Mouse (Mus musculus): Measurements from ENCODE around the gene Pde4d. TPM values are rescaled to one million over a fixed set of nuclear protein-coding genes. Genes with fewer than 3 reads are reported as not detected.

The Pde4d gene
- polyA plus RNA-seq (2014; fragmentation: Nextera tagmentation; extraction: Ambion mirVana), result 13.6 and 14.0 TPM in 2 replicates

DNA sequence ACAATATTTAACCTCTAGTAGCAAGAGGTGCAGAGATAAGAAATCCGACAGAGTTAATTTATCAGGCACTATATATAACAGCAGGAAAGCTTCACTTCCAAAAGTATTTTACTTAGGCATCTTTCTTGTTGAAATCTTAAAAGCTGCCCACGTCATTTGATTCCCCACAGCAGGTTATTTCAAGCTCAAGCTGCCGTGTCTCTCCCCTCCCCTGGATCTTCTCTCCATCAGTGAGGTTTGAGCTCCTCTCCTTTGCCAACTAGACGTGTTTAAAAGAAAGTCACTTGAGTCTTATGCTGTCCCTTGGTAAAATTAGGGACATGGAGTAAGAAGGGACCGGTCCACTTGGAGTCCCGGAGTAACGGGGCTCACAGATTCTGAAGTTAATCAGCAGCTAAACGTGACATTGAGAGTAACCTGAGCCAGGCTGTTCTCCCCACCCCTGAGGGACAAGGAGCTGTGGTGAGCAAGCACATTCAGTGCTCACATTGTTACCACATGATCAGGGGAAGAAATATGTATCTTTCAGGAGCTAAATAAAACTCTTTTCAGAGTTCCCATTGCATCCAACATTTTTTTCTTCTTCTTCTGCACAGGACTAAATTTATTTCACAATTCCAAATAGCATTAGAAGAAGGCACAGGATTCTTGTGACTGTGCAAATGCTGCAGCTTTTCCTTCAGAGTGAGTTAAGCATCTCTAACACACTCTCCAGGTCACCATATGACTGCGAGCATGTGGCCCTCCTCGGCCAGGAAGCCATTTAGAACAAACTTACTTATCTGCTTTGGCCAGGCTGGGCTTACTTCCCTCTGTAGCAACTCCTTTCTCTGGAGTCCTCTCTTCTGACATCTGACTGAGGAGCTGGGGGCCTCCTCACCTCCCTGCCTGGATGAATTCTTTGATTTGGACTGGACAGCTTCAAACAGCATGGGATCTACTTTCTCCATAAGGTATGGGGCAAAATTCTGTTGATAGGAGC, at the start of gene Pde4d:
TSS of gene Pde4d (plus strand) at position 833 of the 982 bp plus-strand sequence.
- DNase-seq (ENCODE audit: low spot score) (peak; percentile 32), ATAC-seq (ENCODE audit: low read depth) (no peak)
- Histone ChIP-seq H3K9me3 (ENCODE audit: control insufficient read depth, low read length) (no peaks in the 10 kb centered on the region), H3K9ac (ENCODE audit: low read depth, low read length) (no peak within 1 kb of the TSS), H3K4me3 (ENCODE audit: low read depth, low read length) (no peak within 1 kb of the TSS), H3K36me3 (ENCODE audit: control insufficient read depth, insufficient read depth, low read length) (no peaks in the 10 kb centered on the region), H3K27ac (replicated peaks; ENCODE audit: low read depth, low read length) (no peak within 1 kb of the TSS), H3K27me3 (replicated peaks; ENCODE audit: control insufficient read depth, insufficient read depth, low read length) (no peaks in the 10 kb centered on the region), H3K4me1 (ENCODE audit: control insufficient read depth, insufficient read depth, low read length) (peaks cover 11% of the 10 kb centered on the region), H3K4me2 (ENCODE audit: low read depth, low read length) (peak within 1 kb of the TSS; percentile 28; the same call in 1 of the 2 replicates)
- 21% methylated on average over 10 of the region's 10 CpGs for WGBS

DNA sequence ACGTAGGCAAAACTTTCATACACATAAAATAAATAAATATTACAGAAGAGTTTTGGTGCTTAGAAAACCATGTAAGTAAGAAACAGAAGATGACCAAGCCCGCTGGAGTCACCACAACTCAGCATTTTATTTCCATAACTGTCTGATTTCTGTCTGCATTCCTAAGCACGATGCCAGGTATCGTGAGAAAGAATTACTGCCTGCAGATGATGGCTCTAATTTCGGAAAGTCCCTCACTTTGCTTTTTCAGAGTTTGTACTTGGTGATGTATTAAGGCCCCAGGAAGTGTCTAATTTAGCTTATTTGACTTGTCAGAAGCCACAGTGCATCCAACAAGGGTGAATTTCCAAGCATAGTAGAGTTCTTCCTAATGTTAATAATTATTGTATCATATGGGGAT, 46.6 kb upstream of the Pde4d start:
- no peaks in the 10 kb centered on the region for H3K36me3 ChIP-seq (ENCODE audit: control insufficient read depth, insufficient read depth, low read length)
- H3K4me3 ChIP-seq (ENCODE audit: low read depth, low read length), result no peak overlapping the region
- no peak for DNase-seq (ENCODE audit: low spot score)
- H3K4me1 ChIP-seq (ENCODE audit: control insufficient read depth, insufficient read depth, low read length), result no peaks in the 10 kb centered on the region
- no peak overlapping the region for H3K4me2 ChIP-seq (ENCODE audit: low read depth, low read length)
- 73% methylated on average over 5 of the region's 5 CpGs for WGBS
- ATAC-seq (ENCODE audit: low read depth), result no peak
- 0 out of 2 replicates have a peak, but pooled peaks cover 3% of the 10 kb centered on the region for H3K9me3 ChIP-seq (ENCODE audit: control insufficient read depth, low read length)
- H3K27ac ChIP-seq (replicated peaks; ENCODE audit: low read depth, low read length), result no peak overlapping the region
- no peak overlapping the region for H3K9ac ChIP-seq (ENCODE audit: low read depth, low read length)
- no peaks in the 10 kb centered on the region for H3K27me3 ChIP-seq (replicated peaks; ENCODE audit: control insufficient read depth, insufficient read depth, low read length)

DNA sequence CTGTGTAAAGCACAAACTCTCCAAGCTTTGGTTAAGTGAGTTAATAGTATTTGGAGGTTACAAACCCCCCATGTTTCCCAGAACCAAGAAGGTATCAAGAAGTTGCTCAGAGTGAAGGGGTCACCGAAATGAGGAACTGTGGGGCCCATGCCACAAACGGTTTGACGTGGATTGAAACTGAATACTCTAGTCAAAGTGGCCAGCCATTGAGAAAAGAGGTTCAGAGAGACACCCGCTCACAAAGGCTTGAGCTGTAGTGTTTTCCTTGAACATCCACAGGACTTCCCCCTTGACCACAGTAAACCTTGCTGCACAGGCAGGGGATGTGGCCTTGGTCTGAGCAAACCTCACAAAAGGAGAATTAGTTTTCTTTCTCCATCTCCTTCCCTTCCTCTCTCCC, 45.4 kb upstream of the Pde4d start:
- no peaks in the 10 kb centered on the region for H3K4me1 ChIP-seq (ENCODE audit: control insufficient read depth, insufficient read depth, low read length)
- no peak for DNase-seq (ENCODE audit: low spot score)
- H3K9me3 ChIP-seq (ENCODE audit: control insufficient read depth, low read length), result 0 out of 2 replicates have a peak, but pooled peaks cover 3% of the 10 kb centered on the region
- no peaks in the 10 kb centered on the region for H3K27me3 ChIP-seq (replicated peaks; ENCODE audit: control insufficient read depth, insufficient read depth, low read length)
- H3K4me2 ChIP-seq (ENCODE audit: low read depth, low read length), result no peak overlapping the region
- 76% methylated on average over 4 of the region's 4 CpGs for WGBS
- H3K27ac ChIP-seq (replicated peaks; ENCODE audit: low read depth, low read length), result no peak overlapping the region
- no peak overlapping the region for H3K9ac ChIP-seq (ENCODE audit: low read depth, low read length)
- H3K4me3 ChIP-seq (ENCODE audit: low read depth, low read length), result no peak overlapping the region
- H3K36me3 ChIP-seq (ENCODE audit: control insufficient read depth, insufficient read depth, low read length), result no peaks in the 10 kb centered on the region
- ATAC-seq (ENCODE audit: low read depth), result no peak

DNA sequence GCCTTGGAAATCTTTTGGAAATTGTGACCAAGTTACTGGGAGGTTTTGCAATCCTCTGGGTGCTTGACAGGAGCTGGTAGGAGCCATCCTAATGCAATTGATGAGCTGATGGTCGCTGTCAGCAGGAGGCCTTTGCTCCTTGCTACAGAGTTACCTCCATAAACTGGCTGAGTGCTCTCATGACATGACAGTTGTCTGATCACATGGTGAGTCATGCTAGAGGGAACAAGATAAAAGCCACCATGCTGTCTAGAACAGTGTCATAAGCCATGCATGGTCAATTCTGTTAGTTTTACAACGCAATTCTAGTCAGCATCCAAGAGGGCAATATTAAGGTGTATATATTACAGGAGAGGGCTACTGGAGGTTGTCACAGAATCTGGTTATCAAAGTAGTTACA, 34.3 kb upstream of the Pde4d start:
- DNase-seq (ENCODE audit: low spot score), result no peak
- no peak for ATAC-seq (ENCODE audit: low read depth)
- Histone ChIP-seq H3K4me3 (ENCODE audit: low read depth, low read length) (no peak overlapping the region), H3K9me3 (ENCODE audit: control insufficient read depth, low read length) (no peaks in the 10 kb centered on the region), H3K4me1 (ENCODE audit: control insufficient read depth, insufficient read depth, low read length) (no peaks in the 10 kb centered on the region), H3K4me2 (ENCODE audit: low read depth, low read length) (no peak overlapping the region), H3K27ac (replicated peaks; ENCODE audit: low read depth, low read length) (no peak overlapping the region), H3K36me3 (ENCODE audit: control insufficient read depth, insufficient read depth, low read length) (no peaks in the 10 kb centered on the region), H3K27me3 (replicated peaks; ENCODE audit: control insufficient read depth, insufficient read depth, low read length) (no peaks in the 10 kb centered on the region), H3K9ac (ENCODE audit: low read depth, low read length) (no peak overlapping the region)
- WGBS, result 73% methylated on average over 2 of the region's 2 CpGs

GRCm38 (mm10) chr13:108418741-108419507, 30.8 kb upstream of the Pde4d start:
- DNase-seq (ENCODE audit: low spot score), result no peak
- Histone ChIP-seq H3K27ac (replicated peaks; ENCODE audit: low read depth, low read length) (no peak overlapping the region), H3K4me3 (ENCODE audit: low read depth, low read length) (no peak overlapping the region), H3K9me3 (ENCODE audit: control insufficient read depth, low read length) (no peaks in the 10 kb centered on the region), H3K36me3 (ENCODE audit: control insufficient read depth, insufficient read depth, low read length) (no peaks in the 10 kb centered on the region), H3K27me3 (replicated peaks; ENCODE audit: control insufficient read depth, insufficient read depth, low read length) (no peaks in the 10 kb centered on the region), H3K4me1 (ENCODE audit: control insufficient read depth, insufficient read depth, low read length) (no peaks in the 10 kb centered on the region), H3K9ac (ENCODE audit: low read depth, low read length) (no peak overlapping the region), H3K4me2 (ENCODE audit: low read depth, low read length) (no peak overlapping the region)
- no peak for ATAC-seq (ENCODE audit: low read depth)
- WGBS, result 86% methylated on average over 1 of the region's 1 CpGs

DNA sequence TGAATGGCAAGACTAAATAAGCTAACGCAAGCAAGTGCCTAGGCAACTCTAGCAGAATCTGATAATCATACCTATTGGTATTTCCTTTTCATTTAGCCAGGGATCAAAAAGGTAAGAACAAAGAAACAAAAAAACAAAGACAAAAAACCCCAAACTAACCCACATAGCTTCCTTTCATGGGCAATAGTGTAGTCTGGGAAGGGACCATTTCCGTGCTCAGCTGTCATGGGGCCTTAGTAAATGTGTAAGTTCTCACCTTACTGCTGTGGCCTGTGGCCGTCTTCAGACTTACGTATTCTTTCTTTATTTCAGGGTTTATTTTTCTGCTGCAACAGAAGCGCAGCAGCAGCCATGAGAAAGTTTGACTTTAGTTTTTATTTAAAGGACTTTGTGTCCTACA, 23.4 kb upstream of the Pde4d start:
- Histone ChIP-seq H3K9ac (ENCODE audit: low read depth, low read length) (no peak overlapping the region), H3K27ac (replicated peaks; ENCODE audit: low read depth, low read length) (no peak overlapping the region), H3K36me3 (ENCODE audit: control insufficient read depth, insufficient read depth, low read length) (no peaks in the 10 kb centered on the region), H3K27me3 (replicated peaks; ENCODE audit: control insufficient read depth, insufficient read depth, low read length) (no peaks in the 10 kb centered on the region), H3K4me3 (ENCODE audit: low read depth, low read length) (no peak overlapping the region), H3K4me1 (ENCODE audit: control insufficient read depth, insufficient read depth, low read length) (no peaks in the 10 kb centered on the region), H3K4me2 (ENCODE audit: low read depth, low read length) (no peak overlapping the region), H3K9me3 (ENCODE audit: control insufficient read depth, low read length) (no peaks in the 10 kb centered on the region)
- 61% methylated on average over 5 of the region's 5 CpGs for WGBS
- ATAC-seq (ENCODE audit: low read depth) (no peak), DNase-seq (ENCODE audit: low spot score) (no peak)

- no peaks in the 10 kb centered on the region for H3K9me3 ChIP-seq (ENCODE audit: control insufficient read depth, low read length)
- H3K27me3 ChIP-seq (replicated peaks; ENCODE audit: control insufficient read depth, insufficient read depth, low read length), result no peaks in the 10 kb centered on the region
- ATAC-seq (ENCODE audit: low read depth) (no peak), DNase-seq (ENCODE audit: low spot score) (no peak)
- no peak overlapping the region for H3K4me3 ChIP-seq (ENCODE audit: low read depth, low read length)
- H3K4me1 ChIP-seq (ENCODE audit: control insufficient read depth, insufficient read depth, low read length), result no peaks in the 10 kb centered on the region
- H3K36me3 ChIP-seq (ENCODE audit: control insufficient read depth, insufficient read depth, low read length), result no peaks in the 10 kb centered on the region
- H3K9ac ChIP-seq (ENCODE audit: low read depth, low read length), result no peak overlapping the region
- 72% methylated on average over 6 of the region's 6 CpGs for WGBS
- no peak overlapping the region for H3K4me2 ChIP-seq (ENCODE audit: low read depth, low read length)
- H3K27ac ChIP-seq (replicated peaks; ENCODE audit: low read depth, low read length), result no peak overlapping the region
Measured at GRCm38 (mm10) chr13:108428809-108429208, 20.9 kb upstream of the Pde4d start.

- ATAC-seq (ENCODE audit: low read depth) (no peak), DNase-seq (ENCODE audit: low spot score) (no peak)
- 73% methylated on average over 2 of the region's 2 CpGs for WGBS
- Histone ChIP-seq H3K36me3 (ENCODE audit: control insufficient read depth, insufficient read depth, low read length) (no peaks in the 10 kb centered on the region), H3K9ac (ENCODE audit: low read depth, low read length) (no peak overlapping the region), H3K4me2 (ENCODE audit: low read depth, low read length) (no peak overlapping the region), H3K4me1 (ENCODE audit: control insufficient read depth, insufficient read depth, low read length) (no peaks in the 10 kb centered on the region), H3K27ac (replicated peaks; ENCODE audit: low read depth, low read length) (no peak overlapping the region), H3K4me3 (ENCODE audit: low read depth, low read length) (no peak overlapping the region), H3K9me3 (ENCODE audit: control insufficient read depth, low read length) (no peaks in the 10 kb centered on the region), H3K27me3 (replicated peaks; ENCODE audit: control insufficient read depth, insufficient read depth, low read length) (no peaks in the 10 kb centered on the region)
Measured at GRCm38 (mm10) chr13:108429623-108430022, 20.1 kb upstream of the Pde4d start.

Data from embryonic facial prominence, embryonic 14.5 days (tissue).